In the genomic region with DNA sequence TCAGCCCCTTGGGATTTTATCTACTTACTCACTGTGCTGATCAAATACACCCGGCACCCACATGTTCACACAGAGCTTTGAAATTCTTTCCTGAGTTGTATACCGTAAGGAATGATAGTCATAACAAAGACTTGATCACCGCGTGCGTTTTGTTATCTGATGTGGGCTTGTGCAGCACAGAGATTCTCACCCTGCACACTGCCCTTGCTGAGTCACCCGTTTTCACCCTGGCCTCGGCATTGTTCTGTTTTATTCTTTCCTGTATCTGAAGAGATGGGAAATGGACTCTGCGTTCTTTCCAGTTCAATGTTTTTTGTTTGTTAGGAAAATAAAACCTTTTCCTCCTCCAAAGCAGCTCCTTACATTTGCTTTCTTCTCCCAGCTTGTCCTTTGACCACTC, we compare ENCODE assay signal across 7 mouse cellular contexts. TPM values are rescaled to one million over a fixed set of nuclear protein-coding genes. Genes with fewer than 3 reads are reported as not detected.
DNase-seq lines count a peak whose midpoint lies in the region; ATAC-seq lines count a peak whose summit lies in the region.

No protein-coding gene starts in this region.

- no peak overlapping the region for H3K27ac ChIP-seq in limb, embryonic 13.5 days
- no peak overlapping the region for H3K27ac ChIP-seq in limb, embryonic 10.5 days
- H3K27ac ChIP-seq in hindbrain, embryonic 15.5 days (replicated peaks), result no peak overlapping the region

- H3K9ac ChIP-seq in limb, embryonic 13.5 days, result no peak overlapping the region
- no peak overlapping the region for H3K9ac ChIP-seq in hindbrain, embryonic 15.5 days

- H3K9me3 ChIP-seq in limb, embryonic 13.5 days, result no peaks in the 10 kb centered on the region
- H3K9me3 ChIP-seq in limb, embryonic 10.5 days (replicated peaks), result no peaks in the 10 kb centered on the region
- no peaks in the 10 kb centered on the region for H3K9me3 ChIP-seq in hindbrain, embryonic 15.5 days

- H3K36me3 ChIP-seq in limb, embryonic 13.5 days, result no peaks in the 10 kb centered on the region
- no peaks in the 10 kb centered on the region for H3K36me3 ChIP-seq in limb, embryonic 10.5 days
- H3K36me3 ChIP-seq in hindbrain, embryonic 15.5 days, result no peaks in the 10 kb centered on the region

- H3K4me3 ChIP-seq in limb, embryonic 13.5 days, result peak overlapping the region; percentile 14; the same call in 1 of the 2 replicates
- no peak overlapping the region; the same call in 1 of the 2 replicates for H3K4me3 ChIP-seq in limb, embryonic 10.5 days
- no peak overlapping the region for H3K4me3 ChIP-seq in hindbrain, embryonic 15.5 days

- H3K4me1 ChIP-seq in limb, embryonic 13.5 days, result 0 out of 2 replicates have a peak, but pooled peaks cover 5% of the 10 kb centered on the region
- H3K4me1 ChIP-seq in limb, embryonic 10.5 days, result 0 out of 2 replicates have a peak, but pooled peaks cover 5% of the 10 kb centered on the region
- 0 out of 2 replicates have a peak, but pooled peaks cover 8% of the 10 kb centered on the region for H3K4me1 ChIP-seq in hindbrain, embryonic 15.5 days (replicated peaks)

- ATAC-seq in limb, embryonic 13.5 days (ENCODE audit: low FRiP score, low read depth), result no peak
- ATAC-seq in hindbrain, embryonic 15.5 days (ENCODE audit: low FRiP score, low read depth), result no peak
- ATAC-seq in erythroblast, adult 5-6 weeks (replicated peaks; ENCODE audit: low FRiP score, poor library complexity, severe bottlenecking), result no peak

- WGBS in limb, embryonic 13.5 days, result 66% methylated on average over 8 of the region's 8 CpGs
- WGBS in limb, embryonic 10.5 days, result 70% methylated on average over 8 of the region's 8 CpGs
- 53% methylated on average over 8 of the region's 8 CpGs for WGBS in hindbrain, embryonic 15.5 days

- H3K27me3 ChIP-seq in limb, embryonic 13.5 days, result no peaks in the 10 kb centered on the region
- no peaks in the 10 kb centered on the region for H3K27me3 ChIP-seq in limb, embryonic 10.5 days (ENCODE audit: low read depth, poor library complexity, severe bottlenecking)
- no peaks in the 10 kb centered on the region for H3K27me3 ChIP-seq in hindbrain, embryonic 15.5 days

- DNase-seq in limb, embryonic 10.5 days (ENCODE audit: low spot score), result no peak
- peak; percentile 34 for DNase-seq in T-cell, adult 2 months (ENCODE audit: low spot score)
- DNase-seq in naive thymus-derived CD4-positive, alpha-beta T cell, adult 2 months (ENCODE audit: low read depth), result peak; percentile 53
- no peak for DNase-seq in cerebellum, postnatal 4 days (ENCODE audit: low spot score in 2 of 2)

- peak overlapping the region; percentile 47 for H3K4me2 ChIP-seq in limb, embryonic 13.5 days (replicated peaks)
- peak overlapping the region; percentile 35; the same call in 1 of the 2 replicates for H3K4me2 ChIP-seq in hindbrain, embryonic 15.5 days

RNA-seq across cellular contexts. Expression of a gene that starts 18.5 kb away (rescaled TPM):
- polyA plus RNA-seq in limb, embryonic 13.5 days (2015; fragmentation: Nextera tagmentation; extraction: Ambion mirVana), result 22.7 and 31.9 TPM in 2 replicates
- 30.6 and 37.7 TPM in 2 replicates for polyA plus RNA-seq in limb, embryonic 10.5 days (2016; fragmentation: Nextera tagmentation; extraction: Ambion mirVana)
- polyA plus RNA-seq in hindbrain, embryonic 15.5 days (2015; fragmentation: Nextera tagmentation; extraction: Ambion mirVana), result 24.2 and 27.9 TPM in 2 replicates
- total RNA-seq in erythroblast, adult 5-6 weeks (2015; ENCODE audit: low replicate concordance), result 5.6 and 8.5 TPM in 2 replicates
- 8.7 and 13.5 TPM in 2 replicates for total RNA-seq in erythroblast, adult 5-6 weeks (2017; ENCODE audit: low replicate concordance)

RNA-seq across cellular contexts. Expression of a gene that starts 38.4 kb away (rescaled TPM):
- 96.5 and 102 TPM in 2 replicates for polyA plus RNA-seq in limb, embryonic 13.5 days (2015; fragmentation: Nextera tagmentation; extraction: Ambion mirVana)
- 77.2 and 87.8 TPM in 2 replicates for polyA plus RNA-seq in limb, embryonic 10.5 days (2016; fragmentation: Nextera tagmentation; extraction: Ambion mirVana)
- 186 and 190 TPM in 2 replicates for polyA plus RNA-seq in hindbrain, embryonic 15.5 days (2015; fragmentation: Nextera tagmentation; extraction: Ambion mirVana)
- 27.4 and 34.4 TPM in 2 replicates for total RNA-seq in erythroblast, adult 5-6 weeks (2015; ENCODE audit: low replicate concordance)
- 12.0 and 21.9 TPM in 2 replicates for total RNA-seq in erythroblast, adult 5-6 weeks (2017; ENCODE audit: low replicate concordance)

Comparison
In these comparisons a context has a peak if more than half of its experiments do, and no peak if none do; other contexts are left out.
1. DNase-seq: peak in T-cell, adult 2 months (single experiment) and naive thymus-derived CD4-positive, alpha-beta T cell, adult 2 months (single experiment); none in limb, embryonic 10.5 days (single experiment) and cerebellum, postnatal 4 days (0 of 2).